Mouse (Mus musculus) liver, adult 2 months (tissue): ENCODE results near the gene Chd6.

Experiments
- CTCF ChIP-seq: fragments of 200-500 bp; IDR thresholded peaks from 2 replicates; pipeline ENCODE4 v1.5.1; 2011; ENCODE audit warnings: low read depth, low read length, control low read depth
- POLR2A ChIP-seq: fragments of 200-500 bp; IDR thresholded peaks from 2 replicates; pipeline ENCODE4 v1.6.1; 2011; ENCODE audit warnings: low read length, control low read depth; ENCODE audit not compliant: insufficient read depth; ENCODE audit errors: extremely low read depth

DNA sequence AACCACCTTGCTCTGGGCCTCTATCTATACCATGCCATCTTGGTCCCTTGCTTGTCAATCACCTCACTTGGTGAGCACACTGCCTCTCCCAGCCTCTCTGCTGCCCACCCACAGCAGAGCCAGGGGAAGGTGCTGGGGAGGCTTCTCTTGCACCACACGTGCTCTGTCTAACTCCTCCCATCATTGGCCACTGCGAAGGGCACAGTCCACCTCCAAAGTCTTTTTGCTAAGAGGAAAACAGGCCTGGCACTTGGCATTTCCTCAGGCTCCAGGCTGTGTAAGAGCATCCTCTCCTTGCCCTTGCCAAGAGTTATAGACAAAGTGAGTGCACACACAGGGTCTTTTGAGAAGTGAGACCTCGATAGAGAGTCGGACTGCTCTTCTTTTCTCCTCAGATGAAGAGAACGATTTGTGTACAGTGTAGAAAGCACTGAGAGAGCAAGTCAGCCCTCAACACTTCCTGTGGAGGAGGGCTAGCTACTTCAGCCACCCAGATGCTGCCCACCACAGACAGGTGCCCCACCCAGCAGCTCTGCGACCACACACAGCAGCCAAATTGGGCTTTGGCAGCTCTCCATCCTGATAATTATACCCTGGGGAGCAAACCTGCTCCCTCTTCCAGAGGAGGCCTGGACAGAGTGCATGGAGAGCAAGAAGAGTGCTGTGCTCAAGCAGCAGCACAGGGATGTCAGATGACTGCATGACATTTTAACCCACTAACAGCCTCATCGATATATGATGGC lies 155.6 kb downstream of the Chd6 start:
- TF ChIP-seq POLR2A, result no peak
- TF ChIP-seq CTCF, result no peak
